Mouse (Mus musculus) brain, adult 2 months (tissue): ENCODE measurements around the gene Rapsn.

Experiments
- DNase-seq: peaks from one replicate; pipeline ENCODE4 v3.0.0; 2011; ENCODE audit warnings: low read depth, low spot score

The Rapsn gene

DNA sequence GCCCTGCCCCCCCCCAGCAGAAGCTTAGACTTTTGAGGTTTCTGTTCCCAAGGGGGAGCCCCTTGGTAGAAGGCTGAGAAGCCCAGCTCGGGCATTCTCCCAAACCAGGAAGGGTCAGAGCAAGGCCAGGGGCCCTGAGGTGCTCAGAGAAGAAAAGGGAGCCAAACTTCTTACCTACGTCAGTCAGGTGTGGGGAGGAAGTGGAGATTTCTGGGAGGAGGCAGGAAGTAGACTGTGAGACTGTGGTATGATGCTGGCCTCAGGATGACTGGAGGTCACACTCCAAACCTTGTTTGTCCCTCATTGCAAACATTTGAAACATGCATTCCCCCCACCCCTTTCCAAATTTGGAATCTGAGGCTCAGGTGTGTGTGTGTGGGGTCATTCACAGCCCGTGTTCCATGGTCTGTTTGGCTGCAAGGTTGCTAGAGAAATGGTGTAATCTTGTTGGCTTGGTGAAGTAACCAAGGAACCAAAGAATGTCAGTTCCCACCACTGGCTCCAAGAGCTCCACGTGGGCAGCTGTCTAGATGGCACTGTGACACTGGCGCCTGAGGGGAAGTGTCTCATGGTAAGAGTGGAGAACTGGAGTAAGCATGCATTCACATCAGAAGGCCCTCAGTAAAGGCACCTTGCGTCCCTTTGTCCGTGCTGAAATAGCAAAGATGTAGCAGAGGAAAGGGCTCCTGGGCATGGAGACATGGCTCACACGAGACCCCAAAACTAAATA lies 45.5 kb downstream of the Rapsn start:
- peak; percentile 36 for DNase-seq

DNA sequence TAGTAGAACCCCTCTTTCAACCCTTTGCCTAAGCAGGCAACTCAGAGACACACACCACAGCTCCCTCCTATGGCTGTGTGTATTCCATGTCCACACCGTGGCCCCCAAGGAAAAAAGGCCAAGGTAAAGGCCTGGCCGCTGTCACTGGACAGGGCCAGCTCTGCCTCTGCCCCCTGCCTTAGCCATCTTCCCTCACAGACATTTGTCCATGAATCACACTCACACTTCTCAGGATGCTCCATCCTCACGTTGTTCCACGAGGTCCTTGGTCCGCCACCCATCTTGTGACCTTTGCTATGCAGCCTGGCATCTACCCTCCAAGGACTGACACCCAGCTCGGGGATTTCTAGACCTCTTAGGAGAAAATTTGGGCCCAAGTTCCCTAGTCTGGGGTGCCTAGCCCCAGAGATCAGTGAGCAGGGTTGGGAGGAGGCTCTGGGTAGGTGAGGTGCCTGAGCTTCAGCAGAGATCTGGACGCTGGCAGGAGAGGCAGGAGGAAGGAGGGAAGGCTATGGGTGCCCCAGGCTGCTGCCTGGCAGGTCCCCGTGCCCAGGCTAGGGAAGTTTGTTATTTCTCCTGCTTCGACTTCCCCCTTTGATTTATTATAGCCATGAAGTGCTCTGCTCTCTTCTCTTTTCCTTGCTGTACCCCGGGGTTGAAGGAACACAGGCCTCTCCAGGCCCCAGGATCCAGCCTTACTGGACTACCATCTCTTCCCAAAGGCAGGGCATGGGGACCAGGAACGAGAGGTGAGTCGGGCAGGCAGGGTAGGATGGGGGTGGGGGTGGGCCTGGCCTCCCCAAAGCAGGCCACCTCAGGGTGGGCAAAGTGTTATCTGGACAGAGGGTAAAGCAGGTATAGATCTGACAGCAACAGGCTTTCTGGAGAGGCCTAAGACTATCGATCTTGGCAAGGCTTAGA lies 46.6 kb downstream of the Rapsn start, which contains the start of gene Spi1:
Gene Spi1, plus strand, starts transcription at position 616 of the 921 bp plus-strand sequence.
- DNase-seq, result no peak

DNA sequence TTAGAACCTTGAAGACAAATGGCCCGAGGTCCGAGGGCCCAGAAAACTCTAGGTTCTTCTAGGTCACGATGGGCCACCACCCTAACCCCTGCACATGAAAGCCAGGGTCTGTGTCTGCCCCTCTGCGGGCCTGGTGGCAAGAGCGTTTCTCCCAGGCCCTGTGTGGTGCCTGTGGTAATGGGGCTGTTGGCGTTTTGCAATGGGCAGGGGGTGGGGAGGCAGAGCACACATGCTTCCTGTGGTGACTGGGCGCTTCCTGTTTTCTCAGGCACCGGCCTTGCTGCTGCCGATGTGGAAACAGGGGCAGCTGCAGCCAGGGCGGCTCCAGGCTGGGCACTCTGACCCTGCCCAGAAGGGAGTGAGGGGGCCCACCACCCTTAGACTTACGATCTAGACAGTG lies 47.4 kb downstream of the Rapsn start:
- peak; percentile 43 for DNase-seq

DNA sequence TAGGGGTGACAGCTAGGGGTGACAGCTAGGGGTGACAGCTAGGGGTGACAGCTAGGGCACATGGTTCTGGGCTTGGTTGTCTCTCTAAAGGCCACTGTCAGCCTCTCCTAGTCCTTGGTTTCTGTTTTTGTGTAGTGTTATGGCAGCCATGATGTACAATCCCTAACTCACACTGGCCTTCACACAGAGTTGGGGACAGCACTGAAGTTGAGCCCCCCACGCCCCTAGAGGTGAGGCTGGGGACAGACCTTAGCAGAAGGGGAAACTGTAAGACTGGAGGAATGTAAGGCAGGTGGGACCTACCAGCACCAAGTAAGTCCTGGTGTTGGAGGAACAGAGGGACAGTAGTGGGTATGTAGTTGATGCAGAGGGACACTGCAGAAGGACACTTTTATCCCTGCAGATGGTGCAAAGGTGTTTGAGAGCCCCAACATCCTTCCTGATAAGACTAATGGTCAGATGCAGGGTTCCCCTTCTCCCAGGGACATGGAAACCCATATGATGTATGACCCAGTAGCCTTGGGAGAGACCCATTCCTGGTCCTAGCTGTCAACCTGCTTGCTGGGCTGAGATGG lies 48.0 kb downstream of the Rapsn start:
- DNase-seq, result no peak

DNA sequence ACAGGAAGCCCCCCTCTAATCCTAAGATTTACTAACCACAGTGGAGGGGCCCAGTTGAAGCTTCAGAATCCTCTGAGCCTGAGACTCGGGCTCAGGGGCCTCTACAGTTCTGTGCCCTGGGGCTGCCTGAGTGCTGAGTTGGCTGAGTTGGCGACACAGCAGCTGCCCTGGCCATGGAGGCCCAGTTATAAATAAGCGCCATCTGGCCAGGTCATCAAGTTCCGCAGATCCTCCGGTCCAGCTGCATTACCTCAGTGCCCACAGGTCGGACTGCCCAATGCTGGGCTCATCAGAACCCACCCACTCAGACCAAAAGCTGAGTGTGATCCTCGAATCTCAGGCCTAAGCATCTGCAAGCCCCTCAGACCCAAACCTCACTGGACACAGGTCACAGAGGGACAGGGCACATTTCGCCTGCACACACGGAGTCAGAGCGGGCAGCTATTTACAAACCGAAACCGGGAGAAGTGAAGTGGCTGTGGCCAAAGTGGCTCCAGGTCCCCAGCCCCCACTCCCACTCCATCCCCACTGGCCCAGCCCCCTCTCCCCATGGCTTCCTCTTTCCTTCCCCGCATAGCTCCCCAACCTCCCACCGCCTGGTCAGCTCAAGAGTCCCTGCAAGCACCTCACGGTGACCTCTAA lies 48.9 kb downstream of the Rapsn start:
- peak; percentile 46 for DNase-seq

DNA sequence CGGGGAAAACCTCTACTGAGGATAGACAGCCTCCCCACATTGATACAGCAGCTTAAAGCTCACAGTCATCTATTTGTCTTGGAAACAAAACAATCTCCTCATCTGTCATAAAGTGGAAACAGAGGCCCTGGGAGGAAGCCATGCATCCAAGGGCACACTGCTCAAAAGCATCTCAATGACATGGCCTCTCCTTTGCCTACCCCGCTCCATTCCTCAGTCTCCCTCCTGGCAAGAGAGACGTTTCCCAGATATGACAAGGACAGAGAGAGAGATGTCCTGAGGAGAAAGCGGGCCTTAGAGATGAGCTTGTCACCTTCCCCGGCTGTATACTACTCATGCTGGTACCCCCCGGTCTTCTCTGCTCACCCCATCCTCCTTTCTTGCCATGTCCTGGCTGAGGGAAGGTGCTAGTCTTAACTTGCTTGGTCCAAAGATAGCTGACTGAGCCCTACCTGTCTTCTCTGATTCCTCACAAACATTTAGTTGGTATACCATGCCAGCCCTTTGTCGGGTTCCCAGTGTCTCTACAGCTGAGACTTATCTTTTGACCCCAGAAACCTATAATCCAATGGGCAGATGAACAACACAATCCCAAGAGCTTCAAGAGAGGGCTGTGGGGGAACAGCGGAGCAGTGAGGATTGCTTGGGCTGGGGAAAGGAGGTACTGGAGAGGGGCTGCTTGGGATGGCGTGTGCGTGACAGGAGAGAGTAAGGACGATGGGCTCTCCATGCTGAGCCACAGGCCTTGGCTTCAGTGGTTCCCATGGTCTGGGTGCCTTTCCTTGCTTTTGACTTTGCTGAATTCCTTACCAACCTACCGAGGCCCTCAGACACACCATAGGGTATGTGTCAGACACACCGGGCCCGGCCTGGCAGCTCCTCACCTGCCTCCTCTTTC lies 50.3 kb downstream of the Rapsn start:
- DNase-seq, result no peak

DNA sequence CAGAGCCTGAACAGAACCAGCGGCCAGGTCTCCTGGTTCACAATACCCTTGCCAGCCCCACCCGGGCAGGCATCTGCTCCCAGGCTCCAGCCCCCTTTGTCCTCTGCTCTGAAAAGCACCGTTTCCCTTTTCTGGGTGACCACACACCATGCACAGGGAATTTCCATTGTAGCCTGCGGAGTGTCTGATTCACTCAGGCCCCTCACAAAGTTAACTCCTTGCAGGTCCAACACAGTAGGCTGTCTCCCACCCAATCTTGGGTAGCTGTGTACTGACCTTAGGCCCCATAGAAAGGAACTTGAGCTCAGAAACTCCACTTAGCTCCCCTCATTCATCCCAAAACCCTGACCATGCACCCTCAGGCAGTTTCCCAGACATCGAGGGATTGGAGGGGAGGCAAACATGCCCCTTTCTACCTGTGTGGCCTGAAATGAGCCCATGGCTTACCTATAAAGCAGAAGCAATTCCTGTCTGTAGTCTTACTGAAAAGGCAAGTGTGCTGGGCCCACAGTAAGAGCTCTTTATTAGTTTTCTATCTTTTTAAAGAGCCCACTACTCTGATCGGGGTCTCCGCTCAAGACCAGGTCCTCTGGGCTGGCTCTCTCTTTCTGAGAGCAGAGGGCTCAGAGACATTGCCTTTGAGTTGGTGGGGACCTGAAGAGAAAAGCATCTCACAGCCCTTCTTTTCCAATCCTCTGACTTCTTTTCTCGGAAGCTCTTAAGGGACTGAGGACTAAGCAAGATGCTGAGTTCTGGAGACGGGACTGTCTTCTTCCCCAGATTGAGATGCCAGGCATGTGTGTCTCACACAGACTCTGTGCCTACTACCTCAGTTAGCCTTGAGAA lies 51.2 kb downstream of the Rapsn start:
- no peak for DNase-seq

DNA sequence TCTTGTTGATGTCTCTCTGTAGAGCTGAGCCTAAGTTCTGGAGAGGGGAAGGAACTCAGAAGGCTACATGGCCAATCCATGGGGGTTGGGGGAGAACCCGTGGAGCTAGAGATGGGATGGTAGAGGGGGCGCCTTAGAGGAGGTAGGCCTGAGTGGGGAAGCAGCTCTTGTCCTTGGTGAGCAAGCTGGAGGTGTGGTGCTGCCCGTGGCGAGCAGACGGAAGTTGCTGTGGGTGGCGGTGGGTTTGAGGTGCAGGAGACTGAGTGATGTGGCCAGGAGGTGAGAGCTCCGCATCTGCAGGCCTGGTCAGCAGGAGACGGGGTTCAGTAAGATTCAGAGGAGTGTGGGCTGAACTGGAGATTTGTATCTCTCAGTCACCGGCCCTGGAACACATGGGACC lies 52.0 kb downstream of the Rapsn start:
- DNase-seq, result no peak

DNA sequence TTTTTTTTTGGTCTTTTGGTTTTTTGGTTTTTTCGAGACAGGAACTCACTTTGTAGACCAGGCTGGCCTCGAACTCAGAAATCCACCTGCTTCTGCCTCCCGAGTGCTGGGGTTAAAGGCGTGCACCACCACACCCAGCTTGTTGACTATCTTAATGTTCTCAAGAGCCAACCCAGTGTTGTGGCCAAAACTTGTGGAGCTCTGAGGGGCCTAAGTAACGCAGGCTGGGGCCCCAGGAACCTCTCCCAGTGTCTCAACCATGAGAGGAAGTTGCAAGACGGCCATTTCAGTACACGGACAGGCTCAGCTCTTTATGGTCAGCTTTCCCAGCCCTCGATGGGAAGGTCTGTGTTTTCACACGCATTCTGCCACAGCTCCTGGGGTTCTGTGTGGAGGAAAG lies 53.6 kb downstream of the Rapsn start:
- DNase-seq, result no peak

DNA sequence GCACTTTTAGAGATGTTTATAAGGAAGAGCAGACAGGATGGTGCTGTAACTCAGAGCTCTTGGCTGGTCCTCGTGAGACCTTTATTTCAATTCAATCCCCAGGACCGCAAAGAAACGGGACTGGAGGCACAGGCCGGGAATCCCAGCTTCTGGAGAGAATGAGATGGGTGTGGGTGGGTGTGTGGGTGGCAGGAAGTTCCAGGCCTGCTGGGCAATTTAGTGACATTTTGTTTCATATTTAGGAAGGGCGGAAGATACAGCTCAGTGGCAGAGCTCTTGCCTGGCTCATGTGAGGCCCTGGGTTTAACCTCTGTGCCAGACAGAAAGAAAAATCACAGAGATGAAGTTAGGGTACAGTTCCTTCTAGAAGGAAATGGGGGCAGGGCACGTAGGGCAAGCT lies 54.8 kb downstream of the Rapsn start:
- peak; percentile 39 for DNase-seq

DNA sequence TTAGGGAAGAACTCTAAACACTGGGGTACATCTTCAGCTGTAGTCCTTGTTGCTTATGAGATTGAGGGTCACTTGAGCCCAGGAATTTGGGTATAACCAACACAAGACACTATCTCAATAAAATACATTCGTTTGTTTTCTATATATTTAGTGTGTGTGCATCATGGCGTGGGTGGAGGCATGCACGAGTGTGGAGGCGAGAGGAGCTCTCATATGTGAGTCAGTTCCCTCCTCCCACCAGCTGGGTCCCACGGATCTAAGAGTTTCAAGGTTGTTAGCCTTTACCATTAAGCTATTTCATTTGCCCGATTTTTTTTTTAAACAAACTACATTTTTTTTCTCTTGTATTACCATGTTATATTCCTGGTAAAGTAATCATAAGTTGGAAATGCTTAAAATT lies 55.4 kb downstream of the Rapsn start:
- DNase-seq, result peak; percentile 67
